Mouse (Mus musculus) gastrocnemius, postnatal 10 days (tissue): ENCODE data around the gene Fam135a. TPM values are rescaled to one million over a fixed set of nuclear protein-coding genes. Genes with fewer than 3 reads are reported as not detected.

ENCODE experiments used
- DNase-seq: peaks from one replicate; pipeline ENCODE4 v3.0.0; 2021; ENCODE audit warnings: mixed read lengths
- long read RNA-seq, 2 experiments: library from polyadenylated mRNA; stranded (forward); transcript quantifications; one replicate each; pipeline ENCODE4 v2.0.0; 2021
- total RNA-seq, 2 experiments: library from RNA; stranded (reverse); gene quantifications; 2 replicates each; pipeline ENCODE4 v1.2.3; 2021

The Fam135a gene
- total RNA-seq: 10 to 100 TPM; 21.5 to 27.6 TPM
- long read RNA-seq, experiment 1, full-length matches to known transcripts: 1 of 13 reads
- long read RNA-seq, experiment 1, partial matches to known transcripts: 1 of 13 reads
- long read RNA-seq, experiment 1, other reads (novel, unspliced or antisense): 11 of 13 reads
- long read RNA-seq, experiment 2, partial matches to known transcripts: 1 of 6 reads
- long read RNA-seq, experiment 2, other reads (novel, unspliced or antisense): 5 of 6 reads

GRCm38 (mm10) chr1:24099926-24100869 lies at the start of gene Fam135a:
Gene Fam135a (minus strand): TSS chr1:24100341.
- DNase-seq: peak; percentile 96

- no peak for DNase-seq
Measured at GRCm38 (mm10) chr1:24143504-24143903, 43.4 kb upstream of the Fam135a start.

- no peak for DNase-seq
Measured at GRCm38 (mm10) chr1:24140555-24140954, 40.4 kb upstream of the Fam135a start.

- peak; percentile 51 for DNase-seq
Measured at GRCm38 (mm10) chr1:24137133-24137532, 37.0 kb upstream of the Fam135a start.

- DNase-seq: no peak
Measured at GRCm38 (mm10) chr1:24134792-24135191, 34.7 kb upstream of the Fam135a start.

GRCm38 (mm10) chr1:24133853-24134252 lies 33.7 kb upstream of the Fam135a start:
- DNase-seq: no peak

- no peak for DNase-seq
Measured at GRCm38 (mm10) chr1:24127866-24128265, 27.7 kb upstream of the Fam135a start.

GRCm38 (mm10) chr1:24124610-24125009 lies 24.5 kb upstream of the Fam135a start:
- DNase-seq: no peak

GRCm38 (mm10) chr1:24122582-24122981 lies 22.4 kb upstream of the Fam135a start:
- no peak for DNase-seq

- no peak for DNase-seq
Measured at GRCm38 (mm10) chr1:24107971-24108773, 8.0 kb upstream of the Fam135a start.

GRCm38 (mm10) chr1:24107378-24107777 lies 7.2 kb upstream of the Fam135a start:
- DNase-seq: no peak

GRCm38 (mm10) chr1:24102579-24103149 lies 2.5 kb upstream of the Fam135a start:
- no peak for DNase-seq

GRCm38 (mm10) chr1:24100870-24101358 lies 773 bp upstream of the Fam135a start:
- no peak for DNase-seq

- DNase-seq: no peak
Measured at GRCm38 (mm10) chr1:24099541-24099925, 608 bp downstream of the Fam135a start.

- no peak for DNase-seq
Measured at GRCm38 (mm10) chr1:24097541-24097940, 2.6 kb downstream of the Fam135a start.

- DNase-seq: no peak
Measured at GRCm38 (mm10) chr1:24092414-24092813, 7.7 kb downstream of the Fam135a start.

- DNase-seq: no peak
Measured at GRCm38 (mm10) chr1:24090603-24091002, 9.5 kb downstream of the Fam135a start.

- DNase-seq: no peak
Measured at GRCm38 (mm10) chr1:24090094-24090493, 10.0 kb downstream of the Fam135a start.

GRCm38 (mm10) chr1:24086176-24086575 lies 14.0 kb downstream of the Fam135a start:
- DNase-seq: no peak

GRCm38 (mm10) chr1:24074396-24074795 lies 25.7 kb downstream of the Fam135a start:
- DNase-seq: no peak

- DNase-seq: no peak
Measured at GRCm38 (mm10) chr1:24073386-24074248, 26.5 kb downstream of the Fam135a start.
